Mouse (Mus musculus): ENCODE data around the gene Kif26a. TPM values are rescaled to one million over a fixed set of nuclear protein-coding genes. Genes with fewer than 3 reads are reported as not detected.

Gene Kif26a
- total and polyA plus RNA-seq, 2 experiments from 2014 or later: 1.9 to 26.3 TPM

DNA sequence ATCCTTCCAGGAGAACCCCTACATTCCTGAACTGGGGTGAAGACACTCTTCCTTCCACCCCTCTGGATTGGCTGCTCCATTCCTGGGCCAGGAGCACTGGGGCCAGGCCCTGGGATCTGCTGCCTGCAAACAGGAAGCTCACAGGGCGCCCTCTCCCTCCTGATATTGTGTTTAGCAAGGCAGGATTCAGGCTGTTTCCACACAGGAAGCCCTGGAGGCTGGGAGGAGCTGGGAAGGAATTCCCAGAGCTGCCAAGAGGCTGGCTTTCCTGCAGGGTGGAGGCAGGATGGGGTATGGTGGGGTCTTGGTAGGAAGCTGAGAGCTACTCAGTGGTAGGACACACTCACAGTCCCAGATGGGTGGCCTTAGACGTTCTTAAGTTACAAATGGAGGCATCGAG is 38.4 kb downstream of the Kif26a start:
- DNase-seq (ENCODE audit: low spot score): no peak
- Histone ChIP-seq H3K36me3 (ENCODE audit: insufficient read depth, low read length) (no peaks in the 10 kb centered on the region), H3K4me1 (ENCODE audit: insufficient read depth, low read length) (no peaks in the 10 kb centered on the region), H3K4me2 (ENCODE audit: low read depth, low read length) (no peak overlapping the region), H3K4me3 (ENCODE audit: low read length) (no peak overlapping the region), H3K27me3 (ENCODE audit: insufficient read depth, low read length) (no peaks in the 10 kb centered on the region), H3K27ac (no peak overlapping the region), H3K9ac (replicated peaks; ENCODE audit: low read length) (no peak overlapping the region), H3K9me3 (ENCODE audit: low read length) (no peaks in the 10 kb centered on the region)
- no peak for TF ChIP-seq CTCF (IDR thresholded peaks at IDR 0.05; ENCODE audit: low read depth)
- WGBS: 62% methylated on average over 3 of the region's 3 CpGs
- ATAC-seq: peak; percentile 13; the same call in 1 of the 2 replicates

DNA sequence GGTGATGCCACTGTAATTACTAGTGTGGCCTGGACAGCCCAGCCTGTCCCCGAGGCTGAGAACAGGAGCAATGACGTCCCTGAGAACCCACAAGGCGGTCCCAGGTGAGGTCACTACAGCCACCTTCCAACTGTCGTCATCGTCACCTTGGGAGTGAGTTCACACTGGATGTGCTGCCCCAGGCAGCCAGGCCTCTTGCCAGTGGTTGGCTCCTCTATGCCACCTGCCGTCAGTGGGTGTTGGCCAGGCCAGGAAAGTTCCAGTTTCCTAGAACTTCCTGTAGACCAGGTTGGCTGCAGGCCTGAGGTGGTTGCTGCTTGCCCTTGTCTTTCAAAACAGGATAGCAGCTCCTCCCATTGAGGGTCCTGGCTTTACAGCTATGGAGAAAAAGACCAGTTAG is 40.9 kb downstream of the Kif26a start:
- H3K9ac ChIP-seq (replicated peaks; ENCODE audit: low read length): no peak overlapping the region
- ATAC-seq (no peak), DNase-seq (ENCODE audit: low spot score) (no peak)
- no peaks in the 10 kb centered on the region for H3K27me3 ChIP-seq (ENCODE audit: insufficient read depth, low read length)
- TF ChIP-seq CTCF (IDR thresholded peaks at IDR 0.05; ENCODE audit: low read depth): no peak
- H3K4me3 ChIP-seq (ENCODE audit: low read length): no peak overlapping the region
- no peaks in the 10 kb centered on the region for H3K36me3 ChIP-seq (ENCODE audit: insufficient read depth, low read length)
- no peaks in the 10 kb centered on the region for H3K9me3 ChIP-seq (ENCODE audit: low read length)
- H3K27ac ChIP-seq: no peak overlapping the region
- WGBS: 85% methylated on average over 6 of the region's 6 CpGs
- H3K4me1 ChIP-seq (ENCODE audit: insufficient read depth, low read length): no peaks in the 10 kb centered on the region
- no peak overlapping the region for H3K4me2 ChIP-seq (ENCODE audit: low read depth, low read length)

DNA sequence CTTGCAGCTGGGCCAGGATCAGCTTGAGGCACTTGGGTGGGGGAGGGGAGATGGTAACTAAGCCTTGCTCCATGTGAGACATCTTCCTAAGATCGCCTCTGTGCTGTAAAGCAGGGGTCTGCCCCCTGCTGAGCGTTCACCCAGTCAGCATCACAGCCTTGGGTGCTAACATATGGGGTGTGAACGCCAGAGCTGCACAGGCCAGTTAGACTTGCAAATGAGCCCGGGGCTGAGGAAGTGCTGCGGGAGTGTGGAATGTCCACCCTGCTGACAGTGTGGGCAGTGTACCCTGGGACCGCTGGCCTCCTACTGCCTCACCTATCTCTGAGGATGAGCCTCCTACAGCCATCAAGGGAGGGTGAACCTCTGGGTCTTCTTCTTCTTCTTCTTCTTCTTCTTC is 45.7 kb downstream of the Kif26a start:
- 59% methylated on average over 6 of the region's 6 CpGs for WGBS
- no peak for DNase-seq (ENCODE audit: low spot score)
- Histone ChIP-seq H3K4me1 (ENCODE audit: insufficient read depth, low read length) (peaks cover 10% of the 10 kb centered on the region), H3K27me3 (ENCODE audit: insufficient read depth, low read length) (no peaks in the 10 kb centered on the region), H3K9me3 (ENCODE audit: low read length) (no peaks in the 10 kb centered on the region), H3K9ac (replicated peaks; ENCODE audit: low read length) (no peak overlapping the region), H3K4me3 (ENCODE audit: low read length) (no peak overlapping the region), H3K36me3 (ENCODE audit: insufficient read depth, low read length) (no peaks in the 10 kb centered on the region), H3K4me2 (ENCODE audit: low read depth, low read length) (no peak overlapping the region), H3K27ac (no peak overlapping the region)
- ATAC-seq: no peak
- no peak for TF ChIP-seq CTCF (IDR thresholded peaks at IDR 0.05; ENCODE audit: low read depth)

DNA sequence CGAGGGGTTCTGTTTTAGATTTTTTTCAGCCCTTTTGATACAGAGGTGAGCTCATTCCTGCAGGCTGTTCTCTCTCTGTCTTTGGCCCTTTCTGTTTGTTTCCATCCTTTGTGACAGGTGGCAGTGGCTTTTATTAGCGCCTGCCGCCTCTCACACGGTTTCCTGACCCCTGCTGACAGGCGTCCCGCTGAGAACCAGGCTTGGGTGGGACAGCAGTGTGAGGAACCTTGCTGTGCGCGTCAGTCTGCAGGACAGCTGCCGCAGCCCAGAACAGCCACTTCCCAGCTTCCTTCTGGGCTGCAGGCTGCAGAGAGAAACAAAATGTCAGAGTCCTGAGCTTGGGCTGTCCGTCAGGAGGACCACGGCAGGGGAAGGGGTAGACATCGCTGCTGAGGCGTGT is 49.0 kb downstream of the Kif26a start:
- 10% methylated on average over 13 of the region's 13 CpGs for WGBS
- Histone ChIP-seq H3K9ac (replicated peaks; ENCODE audit: low read length) (peak overlapping the region; percentile 24; the same call in 1 of the 2 replicates), H3K9me3 (ENCODE audit: low read length) (no peaks in the 10 kb centered on the region), H3K4me2 (ENCODE audit: low read depth, low read length) (peak overlapping the region; percentile 10; the same call in 1 of the 2 replicates), H3K36me3 (ENCODE audit: insufficient read depth, low read length) (no peaks in the 10 kb centered on the region), H3K27me3 (ENCODE audit: insufficient read depth, low read length) (no peaks in the 10 kb centered on the region), H3K4me3 (ENCODE audit: low read length) (no peak overlapping the region), H3K27ac (no peak overlapping the region), H3K4me1 (ENCODE audit: insufficient read depth, low read length) (peaks cover 14% of the 10 kb centered on the region)
- TF ChIP-seq CTCF (IDR thresholded peaks at IDR 0.05; ENCODE audit: low read depth): no peak
- ATAC-seq: no peak; the same call in 1 of the 2 replicates
- DNase-seq (ENCODE audit: low spot score): no peak

DNA sequence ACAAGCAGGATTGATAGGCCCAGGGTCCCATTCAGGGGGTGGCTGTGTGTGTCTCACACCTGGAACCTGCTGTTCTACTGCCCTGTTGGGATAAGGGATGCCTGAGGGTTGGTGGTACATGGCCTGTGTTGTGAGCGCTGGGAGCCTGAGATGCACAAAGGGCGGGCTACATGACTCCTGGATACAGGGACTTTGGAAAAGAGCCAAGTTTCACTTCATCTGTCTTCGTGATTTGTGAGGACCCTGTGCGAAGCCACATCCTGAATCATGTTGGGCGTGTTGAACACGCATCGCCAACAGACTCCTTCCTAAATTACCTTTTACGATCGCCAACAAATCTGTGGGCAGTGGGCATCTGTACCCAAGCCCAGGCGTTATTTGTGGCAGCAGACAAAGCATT is 50.6 kb downstream of the Kif26a start:
- Histone ChIP-seq H3K4me3 (ENCODE audit: low read length) (no peak overlapping the region), H3K27ac (no peak overlapping the region), H3K4me2 (ENCODE audit: low read depth, low read length) (no peak overlapping the region), H3K9ac (replicated peaks; ENCODE audit: low read length) (no peak overlapping the region), H3K9me3 (ENCODE audit: low read length) (no peaks in the 10 kb centered on the region), H3K36me3 (ENCODE audit: insufficient read depth, low read length) (no peaks in the 10 kb centered on the region), H3K27me3 (ENCODE audit: insufficient read depth, low read length) (no peaks in the 10 kb centered on the region), H3K4me1 (ENCODE audit: insufficient read depth, low read length) (peaks cover 14% of the 10 kb centered on the region)
- TF ChIP-seq CTCF (IDR thresholded peaks at IDR 0.05; ENCODE audit: low read depth): no peak
- WGBS: 62% methylated on average over 10 of the region's 10 CpGs
- no peak for DNase-seq (ENCODE audit: low spot score)
- no peak for ATAC-seq

DNA sequence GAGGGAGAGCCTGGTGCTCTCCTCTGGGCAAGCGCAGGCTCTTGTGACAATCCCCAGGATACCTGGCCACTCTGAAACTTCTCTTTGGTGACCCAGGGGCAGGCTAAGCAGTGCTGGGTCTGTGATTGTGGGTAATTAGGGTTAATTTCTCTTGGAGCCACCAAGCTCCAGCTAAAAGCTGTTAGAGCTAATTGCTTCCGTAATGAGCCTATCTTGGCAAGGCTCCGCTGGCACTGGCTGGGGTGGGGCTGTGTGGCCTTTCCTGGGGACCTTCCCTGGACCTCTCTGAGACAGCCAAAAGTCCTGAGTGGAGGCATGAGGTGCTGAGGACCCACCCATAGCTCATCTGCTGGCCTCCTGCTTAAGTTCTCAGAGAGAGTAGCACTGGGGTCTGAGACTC is 53.4 kb downstream of the Kif26a start:
- Histone ChIP-seq H3K4me1 (ENCODE audit: insufficient read depth, low read length) (peaks cover 14% of the 10 kb centered on the region), H3K4me2 (ENCODE audit: low read depth, low read length) (no peak overlapping the region), H3K9me3 (ENCODE audit: low read length) (no peaks in the 10 kb centered on the region), H3K27me3 (ENCODE audit: insufficient read depth, low read length) (no peaks in the 10 kb centered on the region), H3K27ac (no peak overlapping the region), H3K9ac (replicated peaks; ENCODE audit: low read length) (no peak overlapping the region), H3K36me3 (ENCODE audit: insufficient read depth, low read length) (no peaks in the 10 kb centered on the region), H3K4me3 (ENCODE audit: low read length) (no peak overlapping the region)
- peak; percentile 26 for DNase-seq (ENCODE audit: low spot score)
- WGBS: 56% methylated on average over 3 of the region's 3 CpGs
- TF ChIP-seq CTCF (IDR thresholded peaks at IDR 0.05; ENCODE audit: low read depth): no peak
- ATAC-seq: no peak

DNA sequence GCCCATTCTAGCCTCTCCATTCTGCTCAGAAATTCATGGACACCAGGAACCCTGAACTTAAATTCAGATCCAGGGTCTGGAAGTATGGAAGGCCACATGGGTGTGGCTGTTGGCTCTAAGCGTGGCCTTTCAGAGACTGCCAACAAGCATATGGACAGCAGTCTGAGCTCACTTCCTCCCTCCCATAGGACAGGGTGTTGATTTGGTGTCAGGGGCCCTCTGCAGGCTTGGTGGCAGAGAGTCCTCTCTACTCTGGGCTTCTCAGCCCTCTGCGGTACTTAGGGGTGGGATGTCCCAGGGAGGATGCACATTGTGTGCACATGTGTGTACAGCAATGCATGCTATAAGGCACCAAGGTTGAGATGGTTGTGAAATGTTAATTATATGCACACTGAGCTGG is 54.0 kb downstream of the Kif26a start:
- no peak for DNase-seq (ENCODE audit: low spot score)
- no peak overlapping the region for H3K27ac ChIP-seq
- H3K4me2 ChIP-seq (ENCODE audit: low read depth, low read length): no peak overlapping the region
- H3K27me3 ChIP-seq (ENCODE audit: insufficient read depth, low read length): no peaks in the 10 kb centered on the region
- no peak for TF ChIP-seq CTCF (IDR thresholded peaks at IDR 0.05; ENCODE audit: low read depth)
- no peak overlapping the region for H3K4me3 ChIP-seq (ENCODE audit: low read length)
- no peaks in the 10 kb centered on the region for H3K36me3 ChIP-seq (ENCODE audit: insufficient read depth, low read length)
- no peak overlapping the region for H3K9ac ChIP-seq (replicated peaks; ENCODE audit: low read length)
- peak; percentile 27; the same call in 1 of the 2 replicates for ATAC-seq
- H3K9me3 ChIP-seq (ENCODE audit: low read length): no peaks in the 10 kb centered on the region
- 70% methylated on average over 2 of the region's 2 CpGs for WGBS
- peaks cover 10% of the 10 kb centered on the region for H3K4me1 ChIP-seq (ENCODE audit: insufficient read depth, low read length)

All from hindbrain, postnatal 0 days (tissue).